Mouse (Mus musculus) bone marrow, adult 2 months (tissue): ENCODE results near the gene Prrt2. TPM values are rescaled to one million over a fixed set of nuclear protein-coding genes. Genes with fewer than 3 reads are reported as not detected.

Source experiments
- H3K27ac ChIP-seq: fragments of 200-500 bp; 2 replicates; pipeline ENCODE4 v1.5.1; 2012; ENCODE audit warnings: low read depth, mild to moderate bottlenecking, control low read depth, inconsistent platforms, low read length; ENCODE audit not compliant: control insufficient read depth, poor library complexity, insufficient read depth
- H3K4me1 ChIP-seq: fragments of 200-500 bp; 2 replicates; pipeline ENCODE4 v1.6.1; 2011; ENCODE audit warnings: low read length; ENCODE audit not compliant: control insufficient read depth, insufficient read depth
- H3K4me3 ChIP-seq: fragments of 200-500 bp; replicated peaks from 2 replicates; pipeline ENCODE3; 2011; ENCODE audit warnings: mild to moderate bottlenecking, low read depth, low read length, control low read depth; ENCODE audit not compliant: control insufficient read depth
- CTCF ChIP-seq: fragments of 200-500 bp; IDR thresholded peaks from 2 replicates; pipeline ENCODE4 v1.5.1; 2011; ENCODE audit warnings: low read length, control low read depth; ENCODE audit not compliant: control insufficient read depth, insufficient read depth
- POLR2A ChIP-seq: fragments of 200-500 bp; IDR thresholded peaks from 2 replicates; pipeline ENCODE4 v1.6.1; 2011; ENCODE audit warnings: low read depth, mild to moderate bottlenecking, control low read depth, low read length, borderline replicate concordance; ENCODE audit not compliant: control insufficient read depth
- WGBS: fragments of 180-500 bp; shearing (Covaris S2); methylation state at CpG from one replicate; pipeline ENCODE4 v1.1.7; 2018; 5-methylcytosine and 5-hydroxymethylcytosine counted together
- polyA plus RNA-seq: library from polyadenylated mRNA; stranded (reverse); fragments of >200 nt; gene quantifications from 2 replicates; pipeline ENCODE4 v1.2.4, GENCODE M21; 2011; ENCODE audit warnings: low replicate concordance; ENCODE audit not compliant: missing spikeins, insufficient read depth, insufficient read length

Prrt2 gene
- polyA plus RNA-seq, 1 experiment, result 5.3 TPM

DNA sequence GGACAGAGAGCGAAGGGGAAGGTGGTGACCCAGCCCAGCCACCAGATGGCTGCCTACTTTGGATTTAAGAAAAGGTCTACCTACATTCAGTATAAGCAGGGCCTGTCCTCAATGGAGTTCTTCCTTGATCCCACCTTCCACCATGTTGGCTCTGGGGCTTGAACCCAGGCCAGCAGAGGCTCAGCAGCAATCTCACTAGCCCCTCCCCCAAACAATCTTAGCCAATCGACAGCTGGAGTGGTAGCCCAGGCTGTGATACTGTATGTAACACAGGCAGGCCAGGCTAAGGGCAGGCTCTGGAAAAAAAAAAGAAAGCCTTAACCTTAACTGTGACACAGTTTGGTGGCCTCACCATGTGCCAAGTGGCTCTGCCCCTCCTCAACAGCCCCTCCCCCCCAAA lies 9.3 kb downstream of the Prrt2 start:
- H3K4me1 ChIP-seq, result peaks cover 10% of the 10 kb centered on the region
- no peak overlapping the region for H3K4me3 ChIP-seq
- TF ChIP-seq POLR2A, result no peak
- no peak for TF ChIP-seq CTCF
- no peak overlapping the region for H3K27ac ChIP-seq
- WGBS, result 83% methylated on average over 2 of the region's 2 CpGs

DNA sequence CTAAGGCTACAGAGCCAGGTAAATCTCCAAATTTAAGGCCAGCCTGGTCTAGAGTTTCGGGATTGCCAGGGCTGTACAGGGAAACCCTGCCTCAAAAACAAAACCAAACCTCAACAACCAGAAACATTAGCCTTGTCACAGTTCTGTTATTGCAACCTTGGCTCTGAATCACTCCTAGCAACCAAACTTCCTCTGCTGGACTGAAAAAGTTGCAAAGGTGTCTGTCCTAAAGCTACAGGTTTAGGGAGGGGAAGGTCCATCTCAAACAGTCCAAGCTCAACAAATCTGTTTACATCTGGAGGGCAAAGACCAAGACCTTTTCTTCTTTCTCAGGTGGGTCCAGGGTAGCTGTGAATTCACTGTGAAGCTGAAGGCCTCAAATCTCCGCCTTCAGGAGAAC lies 10.0 kb downstream of the Prrt2 start:
- Histone ChIP-seq H3K27ac (no peak overlapping the region; the same call in 1 of the 2 replicates), H3K4me1 (peaks cover 10% of the 10 kb centered on the region), H3K4me3 (no peak overlapping the region)
- WGBS, result 72% methylated on average over 2 of the region's 2 CpGs
- TF ChIP-seq POLR2A, result no peak
- no peak for TF ChIP-seq CTCF

DNA sequence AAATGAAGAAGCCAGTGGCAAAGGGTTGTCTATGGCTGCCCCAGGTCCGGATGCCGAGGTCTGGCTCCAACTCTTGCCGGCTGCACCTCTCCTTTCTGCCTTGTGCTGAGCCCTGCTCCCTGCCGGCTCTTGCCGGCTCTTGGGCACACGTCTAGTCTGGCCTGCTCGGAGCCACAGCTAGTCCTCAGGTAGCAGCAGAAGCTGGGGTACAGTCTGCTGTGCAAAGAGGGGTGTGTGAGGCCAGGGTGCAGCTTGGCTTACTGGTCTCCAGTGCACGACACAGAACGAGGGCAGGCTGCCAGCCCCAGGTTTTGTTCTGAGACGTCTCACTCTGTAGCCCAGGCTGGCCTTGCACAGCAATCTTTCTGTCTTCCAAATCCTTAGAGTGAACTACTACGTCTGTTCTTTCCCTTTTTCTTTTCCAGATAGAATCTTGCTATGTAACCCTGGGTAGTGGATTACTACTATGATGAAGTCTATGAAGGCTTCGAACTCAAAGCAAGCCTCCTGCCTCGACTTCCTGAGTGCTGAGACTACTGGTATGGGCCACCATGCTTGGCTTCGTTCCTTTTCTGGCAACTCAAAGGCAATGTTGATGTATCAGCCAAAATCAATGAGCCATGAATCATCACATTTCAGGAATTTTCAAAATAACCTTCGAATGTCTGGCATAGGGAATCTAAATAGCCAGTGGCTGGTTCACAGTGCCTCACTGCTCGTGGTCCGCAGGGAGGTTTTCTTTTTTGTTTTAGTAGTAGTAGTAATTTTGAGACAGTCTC lies 11.5 kb downstream of the Prrt2 start:
- 66% methylated on average over 17 of the region's 17 CpGs for WGBS
- H3K4me1 ChIP-seq, result peaks cover 6% of the 10 kb centered on the region
- H3K4me3 ChIP-seq, result no peak overlapping the region
- TF ChIP-seq POLR2A, result peak; percentile 22; the same call in 1 of the 2 replicates
- TF ChIP-seq CTCF, result no peak
- peak overlapping the region; percentile 93 for H3K27ac ChIP-seq

DNA sequence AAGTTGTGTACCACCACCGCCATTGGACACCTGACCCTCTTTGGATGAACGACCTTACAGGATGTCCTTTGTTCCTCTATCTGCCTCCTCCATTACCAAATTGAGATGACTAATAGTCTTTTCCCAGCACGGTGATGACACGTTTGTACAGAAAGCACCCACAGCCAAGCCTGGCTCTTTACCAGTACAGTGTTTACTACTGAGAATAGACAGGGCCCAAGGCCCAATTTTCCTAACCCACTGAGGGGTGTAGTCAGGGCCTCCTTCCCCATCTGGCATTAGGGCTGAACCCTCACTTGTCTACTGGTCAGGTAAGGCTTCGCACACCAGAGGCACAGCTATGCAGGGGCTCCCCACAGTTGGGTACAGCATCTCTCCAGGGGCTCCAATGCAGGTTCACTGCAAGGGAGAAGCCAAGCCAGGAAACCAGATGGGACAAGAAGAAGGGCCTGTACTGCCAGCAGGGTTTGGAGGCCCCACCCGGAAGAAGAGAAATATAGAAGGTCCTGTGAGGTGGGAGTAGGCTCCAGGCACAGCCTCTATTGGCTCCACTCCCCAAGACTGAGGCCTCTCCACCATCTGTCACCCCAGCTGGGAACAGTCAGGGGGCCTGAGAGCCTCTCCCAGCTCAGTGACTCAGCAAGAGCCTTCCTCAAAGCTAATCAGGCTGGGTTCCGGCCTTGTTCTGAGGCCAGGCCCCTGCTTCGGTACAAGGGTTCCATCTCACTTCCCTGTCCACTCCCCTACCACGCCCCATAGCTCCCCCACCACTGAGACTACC lies 12.6 kb downstream of the Prrt2 start:
- H3K4me3 ChIP-seq, result no peak overlapping the region
- no peak for TF ChIP-seq CTCF
- no peak for TF ChIP-seq POLR2A

DNA sequence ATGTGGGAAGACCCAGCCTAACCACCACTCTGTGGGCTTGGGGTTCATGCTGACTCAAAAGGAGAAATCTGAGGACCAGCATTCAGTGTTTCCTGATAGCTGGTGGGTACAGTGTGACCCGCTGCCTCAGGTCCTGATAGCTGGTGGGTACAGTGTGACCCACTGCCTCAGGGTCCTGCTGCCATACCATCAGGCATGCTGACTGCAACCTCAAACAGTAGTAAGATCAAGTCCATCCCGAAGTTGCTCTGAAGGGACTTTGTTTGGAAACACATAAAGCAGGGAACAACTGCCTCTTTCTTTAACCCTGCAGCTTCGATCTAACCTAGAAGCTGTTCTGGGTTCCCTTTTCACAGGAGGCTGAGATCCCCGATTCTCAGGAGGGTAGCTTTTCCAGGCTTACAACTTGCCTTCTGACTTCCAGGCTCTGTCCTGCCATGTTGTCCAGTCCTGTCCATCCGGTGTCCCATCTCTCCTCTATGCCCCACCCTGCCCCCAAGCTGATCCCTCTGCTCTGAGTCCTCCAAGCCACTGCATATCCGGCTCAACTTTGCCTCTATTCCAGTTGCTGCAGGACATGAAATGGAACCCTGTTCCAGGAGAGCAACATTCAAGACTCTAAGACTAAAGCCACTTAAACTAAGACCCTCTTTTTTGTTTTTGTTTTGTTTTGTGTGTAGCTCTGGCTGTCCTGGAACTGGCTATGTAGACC lies 13.5 kb downstream of the Prrt2 start:
- TF ChIP-seq CTCF (no peak), POLR2A (no peak)
- no peak overlapping the region for H3K4me3 ChIP-seq
- peaks cover 6% of the 10 kb centered on the region for H3K4me1 ChIP-seq
- 80% methylated on average over 6 of the region's 6 CpGs for WGBS
- no peak overlapping the region for H3K27ac ChIP-seq

More for the DNA sequence above, 12.6 kb downstream of the Prrt2 start:
- Histone ChIP-seq H3K4me1 (peaks cover 6% of the 10 kb centered on the region), H3K27ac (peak overlapping the region; percentile 93)
- WGBS, result 22% methylated on average over 9 of the region's 9 CpGs

DNA sequence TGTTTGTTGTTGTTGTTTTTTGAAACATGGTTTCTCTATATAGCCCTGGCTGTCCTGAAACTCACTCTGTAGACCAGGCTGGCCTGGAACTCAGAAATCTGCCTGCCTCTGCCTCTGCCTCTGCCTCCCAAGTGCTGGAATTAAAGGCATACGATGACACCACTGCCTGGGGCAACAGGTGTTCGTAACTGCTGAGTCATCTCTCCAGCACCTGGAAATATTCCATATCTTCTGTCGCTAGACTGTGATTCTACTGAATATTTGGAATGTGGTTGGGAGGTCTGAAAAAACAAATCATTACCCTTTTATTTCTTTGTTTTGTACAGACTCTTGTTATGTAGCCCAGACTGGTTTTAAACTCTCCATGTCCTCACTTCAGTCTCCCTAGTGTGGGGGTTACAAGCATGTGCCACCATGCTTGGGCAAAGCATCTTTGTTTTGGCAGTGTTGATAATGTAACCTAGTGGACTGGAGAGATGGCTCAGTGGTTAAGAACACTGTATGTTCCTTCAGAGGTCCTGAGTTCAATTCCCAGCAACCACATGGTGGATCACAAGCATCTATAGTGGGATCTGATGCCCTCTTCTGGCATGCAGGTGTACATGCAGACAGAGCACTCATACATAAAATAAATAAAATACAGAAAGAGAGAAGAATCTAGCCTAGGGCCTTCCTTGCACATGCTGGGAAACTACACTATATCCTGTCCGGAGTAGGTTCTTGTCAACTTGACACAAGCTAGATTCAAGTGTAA lies 16.7 kb downstream of the Prrt2 start:
- H3K27ac ChIP-seq, result no peak overlapping the region
- 81% methylated on average over 4 of the region's 4 CpGs for WGBS
- no peak for TF ChIP-seq CTCF
- no peak for TF ChIP-seq POLR2A
- peaks cover 6% of the 10 kb centered on the region for H3K4me1 ChIP-seq
- no peak overlapping the region for H3K4me3 ChIP-seq

DNA sequence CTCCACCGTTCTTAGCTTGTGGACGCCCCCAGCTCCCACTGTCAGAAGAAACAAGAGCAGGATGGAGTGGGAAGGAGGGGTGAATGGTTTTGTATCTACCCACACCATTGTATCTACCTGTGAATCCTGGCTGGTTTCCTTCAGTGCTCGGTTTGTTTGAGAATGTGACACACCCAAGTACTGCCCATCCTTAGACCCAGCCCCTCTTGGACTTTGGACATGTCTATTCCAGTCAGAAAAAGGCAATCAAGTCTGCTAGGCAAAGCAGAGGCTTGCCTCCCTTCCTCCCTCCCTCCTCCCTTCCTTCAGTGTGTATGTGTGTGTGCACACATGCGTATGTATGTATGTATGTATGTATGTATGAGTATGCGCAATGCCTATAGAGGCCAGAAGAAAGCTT lies 17.4 kb downstream of the Prrt2 start:
- no peak overlapping the region for H3K4me3 ChIP-seq
- WGBS, result 86% methylated on average over 5 of the region's 5 CpGs
- no peak overlapping the region for H3K27ac ChIP-seq
- H3K4me1 ChIP-seq, result peaks cover 6% of the 10 kb centered on the region
- TF ChIP-seq CTCF (no peak), POLR2A (no peak)

DNA sequence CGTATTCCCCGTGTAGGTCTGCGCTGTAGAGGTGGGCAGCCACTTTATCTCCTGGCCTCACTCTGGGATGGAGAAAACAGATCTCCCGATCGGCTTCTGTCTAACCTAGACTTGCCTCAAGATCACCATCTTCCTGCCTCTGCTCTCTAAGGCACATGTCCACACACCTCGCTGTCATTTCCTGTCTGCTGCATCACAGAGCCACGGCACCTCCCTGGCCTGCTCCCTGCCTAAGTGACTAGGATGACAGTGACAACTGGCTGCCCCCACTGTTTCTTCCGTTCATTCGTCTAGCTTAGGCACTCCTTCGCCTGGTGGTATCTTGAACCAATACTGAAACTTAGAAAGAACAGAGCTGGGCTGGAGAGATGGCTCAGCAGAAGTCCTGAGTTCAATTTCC lies 21.4 kb downstream of the Prrt2 start:
- no peaks in the 10 kb centered on the region for H3K4me1 ChIP-seq
- TF ChIP-seq POLR2A (no peak), CTCF (no peak)
- no peak overlapping the region for H3K27ac ChIP-seq
- 72% methylated on average over 10 of the region's 10 CpGs for WGBS
- no peak overlapping the region for H3K4me3 ChIP-seq
